10 mouse cellular contexts compared by ENCODE assay signal in the genomic region with DNA sequence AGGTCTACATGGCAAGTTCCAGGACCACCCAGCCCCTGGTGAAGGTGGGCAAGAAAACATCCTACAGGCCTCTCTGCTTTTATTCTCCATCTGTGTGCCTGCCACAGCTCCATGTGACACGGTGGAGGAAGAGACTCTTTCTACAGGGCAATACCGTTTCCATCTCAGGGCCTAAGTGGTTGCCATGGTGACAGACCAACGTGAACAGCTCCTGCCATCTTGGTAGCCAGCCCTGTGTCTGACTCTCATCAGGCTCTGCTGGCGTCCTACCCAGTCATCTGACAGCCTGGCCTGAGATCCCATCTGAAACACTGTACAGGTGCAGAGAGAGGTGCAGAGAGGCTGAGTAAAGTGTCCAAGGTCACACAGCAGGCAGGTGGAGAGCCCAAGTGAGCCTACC. TPM values are rescaled to one million over a fixed set of nuclear protein-coding genes. Genes with fewer than 3 reads are reported as not detected.
A peak's percentile ranks its signal among the peaks of the same experiment; 100 is the strongest.
DNase-seq lines count a peak whose midpoint lies in the region; ATAC-seq lines count a peak whose summit lies in the region.
"Had no signal": no experiment of that assay in that cellular context is flagged by ENCODE, and none has a peak within 500 bp of the region (broad histone marks: within the 10 kb centered on the region; RNA-seq: fewer than 3 reads in every experiment).

No protein-coding gene starts in this region.

- peak overlapping the region; percentile 53; the same call in 1 of the 2 replicates for H3K9ac ChIP-seq in heart, embryonic 16.5 days (ENCODE audit: low read length)
- H3K9ac ChIP-seq in midbrain, embryonic 16.5 days (ENCODE audit: low read depth, low read length) = no peak overlapping the region

- H3K27me3 ChIP-seq in heart, embryonic 16.5 days (ENCODE audit: control insufficient read depth, insufficient read depth, low read length) = no peaks in the 10 kb centered on the region
- no peaks in the 10 kb centered on the region for H3K27me3 ChIP-seq in midbrain, embryonic 16.5 days (ENCODE audit: control insufficient read depth, insufficient read depth, low read depth, low read length)

- H3K4me2 ChIP-seq in heart, embryonic 16.5 days (ENCODE audit: low read depth, low read length) = no peak overlapping the region
- no peak overlapping the region for H3K4me2 ChIP-seq in midbrain, embryonic 16.5 days (ENCODE audit: low read length)

- H3K4me3 ChIP-seq in heart, embryonic 16.5 days (ENCODE audit: low read length) = no peak overlapping the region
- H3K4me3 ChIP-seq in midbrain, embryonic 16.5 days (ENCODE audit: low read depth, low read length) = no peak overlapping the region
- H3K4me3 ChIP-seq: erythroblast, embryonic 14.5 days; myocyte had no signal

- peak; percentile 48 to 51 for DNase-seq in cerebellum, adult 18-20 months
- DNase-seq in cerebellum, adult 8-10 months = no peak
- peak; percentile 62 for DNase-seq in left cerebral cortex, postnatal 4 days
- no peak for DNase-seq in left cerebral cortex, postnatal 10 days (ENCODE audit: extremely low spot score in 1 of 2, low spot score in 2 of 2)
- no peak for DNase-seq in adrenal gland, postnatal 4 days (ENCODE audit: low spot score in 2 of 2)
- DNase-seq in adrenal gland, adult 2 months = no peak

- no peaks in the 10 kb centered on the region for H3K9me3 ChIP-seq in heart, embryonic 16.5 days (replicated peaks; ENCODE audit: control insufficient read depth, low read length)
- no peaks in the 10 kb centered on the region for H3K9me3 ChIP-seq in midbrain, embryonic 16.5 days (replicated peaks; ENCODE audit: control insufficient read depth, low read length, poor library complexity, severe bottlenecking)

- peaks cover 79% of the 10 kb centered on the region for H3K4me1 ChIP-seq in heart, embryonic 16.5 days (ENCODE audit: control insufficient read depth, insufficient read depth, low read length)
- H3K4me1 ChIP-seq in midbrain, embryonic 16.5 days (ENCODE audit: control insufficient read depth, insufficient read depth, low read length) = peaks cover 68% of the 10 kb centered on the region

- peak overlapping the region; percentile 83; the same call in 1 of the 2 replicates for H3K27ac ChIP-seq in heart, embryonic 16.5 days (ENCODE audit: low read length)
- H3K27ac ChIP-seq in midbrain, embryonic 16.5 days (ENCODE audit: low read length) = peak overlapping the region; percentile 85

- WGBS in heart, embryonic 16.5 days = 48% methylated on average over 4 of the region's 4 CpGs
- 12% methylated on average over 4 of the region's 4 CpGs for WGBS in midbrain, embryonic 16.5 days

- no peaks in the 10 kb centered on the region for H3K36me3 ChIP-seq in heart, embryonic 16.5 days (ENCODE audit: control insufficient read depth, insufficient read depth)
- no peaks in the 10 kb centered on the region for H3K36me3 ChIP-seq in midbrain, embryonic 16.5 days (ENCODE audit: control insufficient read depth, insufficient read depth, low read length)

- ATAC-seq in heart, embryonic 16.5 days (replicated peaks; ENCODE audit: extremely low read depth, insufficient read depth, low FRiP score) = no peak
- peak; percentile 22; the same call in 1 of the 2 replicates for ATAC-seq in midbrain, embryonic 16.5 days

- intact Hi-C loops in left cerebral cortex, postnatal 4 days (cut with DNase I) = no loop called here
- intact Hi-C loops in left cerebral cortex, postnatal 10 days (cut with DNase I) = no loop called here

RNA-seq across cellular contexts. Expression of gene Ncor2, which starts 45.4 kb away (rescaled TPM):
- total RNA-seq in left cerebral cortex, postnatal 4 days (2021) = 100 to 1,000 TPM; 110 to 115 TPM
- total RNA-seq in left cerebral cortex, postnatal 10 days (2021) = 100 to 1,000 TPM; 131 to 146 TPM
- polyA plus RNA-seq in heart, embryonic 16.5 days (2015; fragmentation: Nextera tagmentation; extraction: Ambion mirVana) = 17.6 and 19.1 TPM in 2 replicates
- polyA plus RNA-seq in midbrain, embryonic 16.5 days (2015; fragmentation: Nextera tagmentation; extraction: Ambion mirVana) = 19.9 and 22.9 TPM in 2 replicates
- 100 to 1,000 TPM; 240 to 243 TPM for total RNA-seq in adrenal gland, postnatal 4 days (2021)
- total RNA-seq in adrenal gland, adult 2 months (2021) = 100 to 1,000 TPM; 149 to 340 TPM
- polyA plus RNA-seq in adrenal gland, adult 2 months (2012; rRNA removed) = 183 and 229 TPM in 2 replicates

Comparison
In these comparisons a context has a peak if more than half of its experiments do, and no peak if none do; other contexts are left out.
1. DNase-seq: peak in cerebellum, adult 18-20 months (2 of 2) and left cerebral cortex, postnatal 4 days (single experiment); none in cerebellum, adult 8-10 months (single experiment), left cerebral cortex, postnatal 10 days (0 of 2), adrenal gland, postnatal 4 days (0 of 2) and adrenal gland, adult 2 months (single experiment).